Mouse (Mus musculus): ENCODE results near the gene Acly. TPM values are rescaled to one million over a fixed set of nuclear protein-coding genes. Genes with fewer than 3 reads are reported as not detected.

Gene Acly
- polyA plus RNA-seq, 1 experiment from 2014 or later, result 162 TPM

DNA sequence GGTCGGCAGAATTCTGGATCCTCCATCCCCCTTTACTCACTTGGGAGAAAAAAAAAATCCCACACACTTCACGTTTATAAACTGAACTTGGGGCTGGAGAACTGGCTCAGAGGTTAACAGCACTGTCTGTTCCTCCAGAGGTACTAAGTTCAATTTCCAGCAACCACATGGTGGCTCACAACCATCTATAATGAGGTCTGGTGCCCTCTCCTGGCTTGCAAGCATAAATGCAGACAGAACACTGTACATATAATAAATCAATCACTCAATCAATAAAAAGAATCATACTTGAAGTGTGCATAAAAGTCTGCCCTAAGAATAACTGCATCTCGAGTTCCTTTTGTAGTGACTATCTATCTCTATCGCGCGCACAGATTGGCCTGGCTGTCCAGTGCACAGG, 36.8 kb downstream of the Acly start:
- CTCF ChIA-PET, result interaction anchor here (1.0 kb wide), 1 partner anchor 60 kb away, joined by 3 read pairs; no protein-coding TSS in a partner anchor

DNA sequence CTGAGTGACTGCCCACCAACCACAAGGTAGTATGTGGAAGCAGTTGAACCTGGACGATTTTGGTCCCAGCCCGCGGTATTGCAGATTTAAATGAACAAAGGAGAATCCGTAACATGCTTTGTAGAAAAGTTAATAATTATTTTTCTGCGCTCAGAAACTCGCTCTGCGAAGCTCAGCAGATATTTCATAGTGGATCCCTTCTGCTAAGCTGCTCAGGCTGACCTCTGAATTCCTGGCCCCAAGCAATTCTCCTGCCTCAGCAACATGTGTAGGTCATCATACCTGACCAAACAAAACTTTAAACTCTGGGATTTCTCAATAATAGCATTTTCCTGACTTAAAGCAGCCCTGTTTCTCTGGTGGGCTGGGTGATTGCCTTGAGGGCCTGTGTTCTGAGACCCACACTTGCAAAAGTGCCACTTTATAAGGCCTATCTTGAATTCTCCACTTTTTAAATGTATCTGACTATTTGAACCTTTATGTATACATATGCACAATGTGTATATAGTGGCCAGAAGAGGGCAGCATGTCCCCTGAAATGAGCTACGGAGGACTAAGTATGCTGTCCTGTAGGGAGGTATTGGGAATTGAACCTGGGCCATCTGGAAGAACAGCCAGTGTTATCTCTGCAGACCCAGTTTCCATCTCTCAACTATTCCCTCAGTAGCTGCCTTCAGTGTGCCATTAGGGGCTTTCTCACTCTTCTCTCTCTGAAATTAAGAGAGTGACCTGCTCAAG, 41.8 kb downstream of the Acly start:
- ATAC-seq (no peak), DNase-seq (ENCODE audit: low read depth, low spot score) (no peak)
- TF ChIP-seq CTCF (IDR thresholded peaks at IDR 0.05), result peak; percentile 55
- POLR2A ChIA-PET, result interaction anchor here (0.6 to 0.7 kb wide), 2 partner anchors 50 to 116 kb away, joined by 3 read pairs; no protein-coding TSS in a partner anchor
- CTCF ChIA-PET, result interaction anchor here (0.8 to 1.6 kb wide), 7 partner anchors 9 to 73 kb away, joined by 3 to 4 read pairs (median 3); partner anchors contain the start of gene Acly
- in situ Hi-C loops (cut with MboI; ENCODE audit: low pct_unique_long_range_greater_than_20kb), result no loop called here
- H3K27me3 ChIP-seq, result no peaks in the 10 kb centered on the region

More for the DNA sequence above, 36.8 kb downstream of the Acly start:
- ATAC-seq (no peak), DNase-seq (ENCODE audit: low read depth, low spot score) (no peak)
- in situ Hi-C loops (cut with MboI; ENCODE audit: low pct_unique_long_range_greater_than_20kb), result no loop called here
- no peaks in the 10 kb centered on the region for H3K27me3 ChIP-seq
- POLR2A ChIA-PET, result no interaction called here
- peak; percentile 69 for TF ChIP-seq CTCF (IDR thresholded peaks at IDR 0.05)

- ATAC-seq (no peak), DNase-seq (ENCODE audit: low read depth, low spot score) (no peak)
- in situ Hi-C loops (cut with MboI; ENCODE audit: low pct_unique_long_range_greater_than_20kb), result no loop called here
- H3K27me3 ChIP-seq, result no peaks in the 10 kb centered on the region
- TF ChIP-seq CTCF (IDR thresholded peaks at IDR 0.05), result no peak
- POLR2A ChIA-PET, result no interaction called here
- CTCF ChIA-PET, result interaction anchor here (1.0 kb wide), 1 partner anchor 11 kb away, joined by 3 read pairs; no protein-coding TSS in a partner anchor
Measured at GRCm38 (mm10) chr11:100484461-100484860, 43.3 kb downstream of the Acly start.

DNA sequence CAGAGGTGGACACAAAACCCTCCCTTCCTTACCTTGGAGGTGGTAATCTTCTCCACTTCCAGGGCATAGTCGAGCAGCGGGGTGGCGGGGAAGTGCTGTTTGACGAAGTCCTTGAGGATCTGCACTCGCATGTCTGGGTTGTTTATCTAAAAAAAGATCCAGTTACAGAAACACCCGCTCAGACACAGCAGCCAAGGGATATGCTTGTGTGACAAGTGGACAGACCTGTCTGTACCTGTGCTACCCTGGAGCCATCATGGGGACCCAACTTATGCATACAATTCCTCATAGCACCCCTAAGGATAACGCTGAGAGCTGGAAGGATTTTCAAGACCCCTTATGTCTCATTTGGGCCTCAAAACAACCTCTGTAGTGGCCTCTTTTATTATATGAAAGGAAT, 48.6 kb downstream of the Acly start:
- in situ Hi-C loops (cut with MboI; ENCODE audit: low pct_unique_long_range_greater_than_20kb), result no loop called here
- H3K27me3 ChIP-seq, result no peaks in the 10 kb centered on the region
- ATAC-seq, result no peak
- TF ChIP-seq CTCF (IDR thresholded peaks at IDR 0.05), result no peak
- CTCF ChIA-PET, result no interaction called here
- POLR2A ChIA-PET, result no interaction called here
- no peak for DNase-seq (ENCODE audit: low read depth, low spot score)

DNA sequence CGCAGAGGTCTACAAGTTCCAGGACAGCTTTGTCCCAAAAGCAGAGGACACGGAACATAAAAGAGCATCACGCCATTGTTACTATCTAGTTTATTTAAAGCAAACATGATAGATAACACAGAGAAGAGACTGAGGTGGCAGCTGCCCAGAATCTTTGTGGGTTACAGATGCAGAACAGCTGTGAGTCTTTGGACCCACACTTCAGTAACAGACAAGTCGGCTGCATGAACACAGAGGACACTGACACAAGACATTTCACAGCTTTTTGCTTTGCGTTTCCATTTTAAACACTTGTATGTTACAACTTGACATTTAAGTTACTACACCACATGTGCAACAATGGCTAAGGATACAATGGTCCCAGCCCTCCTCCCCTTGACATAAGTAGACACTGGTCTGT, 51.5 kb downstream of the Acly start:
- no peak for TF ChIP-seq CTCF (IDR thresholded peaks at IDR 0.05)
- H3K27me3 ChIP-seq, result no peaks in the 10 kb centered on the region
- no peak for DNase-seq (ENCODE audit: low read depth, low spot score)
- ChIA-PET CTCF (interaction anchor here (0.7 to 1.6 kb wide), 3 partner anchors 40 to 56 kb away, joined by 3 read pairs; no protein-coding TSS in a partner anchor), POLR2A (no interaction called here)
- ATAC-seq, result no peak
- in situ Hi-C loops (cut with MboI; ENCODE audit: low pct_unique_long_range_greater_than_20kb), result no loop called here

- ChIA-PET CTCF (interaction anchor here (1.3 to 1.6 kb wide), 2 partner anchors 8 to 27 kb away, joined by 3 to 4 read pairs; no protein-coding TSS in a partner anchor), POLR2A (no interaction called here)
- in situ Hi-C loops (cut with MboI; ENCODE audit: low pct_unique_long_range_greater_than_20kb), result no loop called here
- DNase-seq (ENCODE audit: low read depth, low spot score) (no peak), ATAC-seq (peak; percentile 14)
- no peak for TF ChIP-seq CTCF (IDR thresholded peaks at IDR 0.05)
- no peaks in the 10 kb centered on the region for H3K27me3 ChIP-seq
Measured at GRCm38 (mm10) chr11:100472935-100473295, 54.9 kb downstream of the Acly start.

DNA sequence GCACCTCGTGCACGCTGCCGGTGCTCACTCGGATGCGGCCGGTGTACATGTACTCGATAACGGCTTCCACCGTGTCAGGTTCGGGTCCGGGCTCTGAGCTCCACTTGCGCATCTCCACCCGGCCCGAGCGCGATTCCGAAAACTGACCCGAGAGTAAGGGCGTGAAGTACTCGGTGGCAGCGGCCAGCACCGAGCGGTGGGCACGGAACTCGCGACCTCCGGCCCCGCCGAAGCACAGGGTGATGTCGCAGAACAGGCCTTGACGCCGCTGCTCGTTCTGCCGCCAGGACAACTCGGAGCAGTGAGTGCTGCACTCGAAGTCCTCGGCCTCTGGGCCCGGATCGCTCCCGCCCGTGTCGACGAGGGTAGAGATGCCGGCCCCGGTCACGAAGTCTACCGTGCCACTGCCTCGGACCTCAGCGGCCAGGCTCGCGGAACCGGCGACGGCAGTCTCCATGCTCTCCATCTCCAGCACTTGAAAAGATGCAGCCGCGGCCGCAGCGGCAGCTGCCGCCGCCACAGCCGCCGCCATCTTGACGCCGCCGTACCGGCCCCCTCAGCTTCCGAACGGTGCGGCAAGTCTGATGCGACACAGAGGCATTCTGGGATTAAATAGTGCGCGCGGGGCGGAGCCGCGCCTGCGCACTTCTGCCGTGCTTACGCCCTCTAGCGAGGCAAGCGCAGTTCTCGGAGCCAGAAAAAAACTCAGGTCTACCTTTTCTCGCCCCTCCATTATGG, 55.4 kb downstream of the Acly start, which contains the start of gene Klhl11:
TSS of gene Klhl11 (minus strand) at position 545 of the 738 bp plus-strand sequence.
- no peaks in the 10 kb centered on the region for H3K27me3 ChIP-seq
- TF ChIP-seq CTCF (IDR thresholded peaks at IDR 0.05), result peak; percentile 98
- ChIA-PET CTCF (interaction anchor here (0.7 to 1.6 kb wide), 5 partner anchors 9 to 46 kb away, joined by 3 to 4 read pairs (median 3); no protein-coding TSS in a partner anchor), POLR2A (interaction anchor here (0.7 to 1.2 kb wide), 3 partner anchors 11 to 41 kb away, joined by 3 to 5 read pairs (median 4); partner anchors contain the start of genes Klhl10 and Nt5c3b)
- DNase-seq (ENCODE audit: low read depth, low spot score) (peak; percentile 73), ATAC-seq (peak; percentile 52)
- in situ Hi-C loops (cut with MboI; ENCODE audit: low pct_unique_long_range_greater_than_20kb), result no loop called here

DNA sequence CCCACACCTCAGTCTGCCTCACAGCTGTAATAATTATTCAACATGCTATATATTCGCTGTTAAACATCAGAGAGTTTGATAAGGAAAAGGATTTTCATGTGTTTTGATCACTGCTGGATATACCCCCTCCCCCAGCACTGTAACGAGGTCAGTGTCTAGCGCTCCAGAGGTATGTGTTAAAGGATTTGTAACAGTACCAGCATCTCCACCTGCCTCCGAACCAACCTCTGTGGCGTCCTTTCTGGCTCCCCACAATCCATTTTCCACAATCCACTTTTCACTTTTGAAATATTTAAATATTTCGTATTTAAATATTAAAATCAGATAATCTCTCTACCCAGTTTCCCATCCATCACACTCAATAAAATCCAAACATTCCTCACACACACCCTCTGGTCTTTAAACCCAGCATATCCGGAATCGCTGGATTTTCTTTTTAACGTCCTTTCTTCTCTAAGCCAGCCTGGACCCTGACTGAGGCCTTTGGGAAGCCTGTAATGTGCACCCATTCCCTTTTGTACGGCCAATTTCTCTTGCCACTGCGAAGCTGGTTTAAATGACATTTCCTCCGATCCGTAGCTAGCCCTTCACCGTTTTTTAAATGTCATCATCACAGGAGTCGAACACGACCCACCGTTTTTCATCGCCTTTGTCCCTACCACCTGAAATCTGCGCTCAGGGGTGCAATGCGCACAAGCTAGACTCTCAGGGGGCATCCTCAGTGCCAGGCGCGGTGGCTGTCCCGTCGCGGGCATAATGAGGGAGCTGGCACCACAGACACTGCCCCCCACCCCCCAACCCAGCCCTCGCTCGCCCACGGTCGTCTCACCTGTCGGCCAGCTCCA, 56.2 kb downstream of the Acly start:
- ATAC-seq, result no peak

DNA sequence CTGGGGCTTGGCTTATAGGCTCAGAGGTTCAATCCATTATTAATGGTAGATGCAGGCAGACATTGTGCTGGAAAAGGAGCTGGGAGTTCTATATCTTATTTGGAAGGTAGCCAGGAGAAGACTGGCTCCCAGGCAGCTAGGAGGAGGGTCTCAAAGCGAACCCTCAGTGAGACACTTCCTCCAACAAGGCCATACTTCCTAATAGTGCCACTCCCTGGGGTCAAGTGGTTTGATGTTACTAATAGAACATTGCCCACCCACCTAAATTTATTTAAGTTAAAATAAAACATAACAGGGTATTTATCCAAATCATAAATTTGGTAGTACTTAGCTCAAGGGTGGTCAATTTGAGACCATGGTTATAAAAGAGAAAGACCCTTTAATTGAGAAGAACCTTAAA, 62.0 kb downstream of the Acly start:
- POLR2A ChIA-PET, result no interaction called here
- in situ Hi-C loops (cut with MboI; ENCODE audit: low pct_unique_long_range_greater_than_20kb), result loop anchor here (5.0 kb wide), 2 partner anchors 39 to 109 kb away; partner anchors contain the start of gene Hap1
- H3K27me3 ChIP-seq, result no peaks in the 10 kb centered on the region
- CTCF ChIA-PET, result no interaction called here
- no peak for ATAC-seq
- no peak for DNase-seq (ENCODE audit: low read depth, low spot score)
- TF ChIP-seq CTCF (IDR thresholded peaks at IDR 0.05), result no peak

More for the DNA sequence above, 56.2 kb downstream of the Acly start:
- no peaks in the 10 kb centered on the region for H3K27me3 ChIP-seq
- ChIA-PET CTCF (interaction anchor here (1.2 to 1.6 kb wide), 4 partner anchors 9 to 46 kb away, joined by 3 to 4 read pairs (median 4); no protein-coding TSS in a partner anchor), POLR2A (interaction anchor here (0.6 to 1.2 kb wide), 4 partner anchors 10 to 484 kb away, joined by 3 to 5 read pairs (median 4); partner anchors contain the start of genes Klhl10 and Nt5c3b)
- in situ Hi-C loops (cut with MboI; ENCODE audit: low pct_unique_long_range_greater_than_20kb), result no loop called here
- no peak for TF ChIP-seq CTCF (IDR thresholded peaks at IDR 0.05)
- DNase-seq (ENCODE audit: low read depth, low spot score), result no peak
